Mouse (Mus musculus) small intestine, adult 2 months (tissue): ENCODE results near the gene Nme9. TPM values are rescaled to one million over a fixed set of nuclear protein-coding genes. Genes with fewer than 3 reads are reported as not detected.

Source experiments
- H3K27ac ChIP-seq: fragments of 200-500 bp; 2 replicates; pipeline ENCODE4 v1.5.1; 2012; ENCODE audit warnings: low read depth, low read length, control low read depth, inconsistent platforms; ENCODE audit not compliant: insufficient read depth
- H3K27me3 ChIP-seq: fragments of 200-500 bp; 2 replicates; pipeline ENCODE4 v1.6.1; 2012; ENCODE audit warnings: mild to moderate bottlenecking, moderate library complexity, low read length, inconsistent platforms; ENCODE audit not compliant: control insufficient read depth, insufficient read depth
- H3K36me3 ChIP-seq: fragments of 200-500 bp; 2 replicates; pipeline ENCODE4 v1.6.1; 2012; ENCODE audit warnings: mild to moderate bottlenecking, low read length, control low read depth, inconsistent platforms; ENCODE audit not compliant: control insufficient read depth, insufficient read depth
- H3K4me1 ChIP-seq: fragments of 200-500 bp; 2 replicates; pipeline ENCODE4 v1.6.1; 2012; ENCODE audit warnings: low read length, inconsistent platforms, mixed read lengths; ENCODE audit not compliant: control insufficient read depth, insufficient read depth, insufficient read length
- H3K4me3 ChIP-seq: fragments of 200-500 bp; 2 replicates; pipeline ENCODE4 v1.5.1; 2012; ENCODE audit warnings: low read depth, mild to moderate bottlenecking, control low read depth, inconsistent platforms, low read length, moderate library complexity
- CTCF ChIP-seq: fragments of 200-500 bp; IDR thresholded peaks from 2 replicates; pipeline ENCODE4 v1.5.1; 2012; ENCODE audit warnings: low read depth, mild to moderate bottlenecking, control low read depth, inconsistent platforms, low read length, moderate library complexity, mixed read lengths; ENCODE audit not compliant: insufficient replicate concordance, insufficient read length; ENCODE audit errors: extremely low read depth
- POLR2A ChIP-seq: fragments of 200-500 bp; IDR thresholded peaks from 2 replicates; pipeline ENCODE4 v1.6.1; 2012; ENCODE audit warnings: low read depth, mild to moderate bottlenecking, control low read depth, inconsistent platforms, low read length, moderate library complexity
- WGBS: fragments of 180-500 bp; shearing (Covaris S2); methylation state at CpG from one replicate; pipeline ENCODE4 v1.1.7; 2018; 5-methylcytosine and 5-hydroxymethylcytosine counted together
- polyA plus RNA-seq: library from polyadenylated mRNA; depleted of rRNA; stranded (reverse); fragments of >200 nt; gene quantifications from 2 replicates; pipeline ENCODE4 v1.2.3, GENCODE M21; 2012

Gene Nme9
- polyA plus RNA-seq, 1 experiment: 0.19 TPM

DNA sequence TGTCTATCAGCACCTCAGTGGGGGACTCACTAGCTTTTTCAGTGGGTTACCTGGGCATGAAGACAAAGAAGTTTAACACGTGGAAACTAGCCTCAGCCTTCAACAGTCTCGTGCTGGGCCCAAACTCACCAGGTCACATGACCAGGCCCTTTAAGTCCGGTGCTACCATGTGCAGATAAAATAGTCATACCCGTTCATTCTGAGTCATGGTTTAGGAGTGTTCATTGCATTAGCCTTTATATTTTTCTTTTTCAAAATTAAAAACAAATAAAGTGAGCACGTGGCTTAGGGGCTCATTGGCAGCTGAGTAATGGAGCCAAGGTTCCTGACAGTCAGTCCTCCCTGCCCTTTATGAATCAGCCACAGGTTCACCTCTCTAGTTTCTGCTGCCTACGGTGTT is 20.5 kb upstream of the Nme9 start:
- H3K27ac ChIP-seq: no peak overlapping the region
- no peaks in the 10 kb centered on the region for H3K27me3 ChIP-seq
- H3K36me3 ChIP-seq: no peaks in the 10 kb centered on the region
- 81% methylated on average over 6 of the region's 6 CpGs for WGBS
- TF ChIP-seq POLR2A (no peak), CTCF (no peak)
- H3K4me3 ChIP-seq: no peak overlapping the region
- no peaks in the 10 kb centered on the region for H3K4me1 ChIP-seq

DNA sequence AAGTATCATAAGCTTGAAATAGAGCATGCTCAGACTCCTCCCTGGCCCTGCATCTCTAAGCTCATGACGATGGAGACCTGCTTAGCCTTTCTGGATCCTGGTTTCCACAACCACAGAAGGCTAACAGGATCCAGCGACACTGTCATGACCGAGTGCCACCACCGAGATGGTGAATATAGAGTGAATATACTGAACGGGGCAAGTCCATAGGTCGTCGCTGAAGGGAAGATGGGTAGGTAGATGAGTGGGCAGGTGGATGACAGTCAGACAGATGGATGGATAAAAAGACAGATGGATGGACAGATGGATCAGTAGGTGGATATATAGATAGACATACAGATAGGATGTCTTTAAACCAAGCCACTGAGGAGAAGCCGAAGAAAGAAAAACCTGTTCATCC is 19.9 kb upstream of the Nme9 start:
- 89% methylated on average over 8 of the region's 8 CpGs for WGBS
- Histone ChIP-seq H3K27me3 (no peaks in the 10 kb centered on the region), H3K4me1 (no peaks in the 10 kb centered on the region), H3K4me3 (no peak overlapping the region), H3K27ac (no peak overlapping the region), H3K36me3 (no peaks in the 10 kb centered on the region)
- TF ChIP-seq POLR2A: no peak
- TF ChIP-seq CTCF: no peak

DNA sequence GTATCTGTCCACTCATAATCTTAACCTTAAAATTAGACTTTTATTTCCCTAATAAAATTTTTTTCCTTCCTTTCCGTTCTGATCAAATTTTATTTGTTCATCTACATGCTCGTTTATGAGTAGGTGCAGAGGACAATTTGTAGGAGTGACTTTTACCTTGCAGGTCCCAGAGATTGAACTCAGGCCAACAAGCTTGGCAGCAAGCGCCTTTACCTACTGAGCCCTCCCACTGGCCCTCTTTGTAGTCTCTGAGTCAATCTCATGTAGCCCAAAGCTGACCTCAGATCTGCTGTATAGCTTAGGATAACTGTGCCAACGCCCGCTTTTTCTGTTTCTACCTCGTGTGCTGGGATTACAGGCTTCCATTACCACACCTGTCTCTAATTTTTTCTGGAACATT is 19.3 kb upstream of the Nme9 start:
- no peaks in the 10 kb centered on the region for H3K4me1 ChIP-seq
- no peak for TF ChIP-seq POLR2A
- TF ChIP-seq CTCF: no peak
- H3K4me3 ChIP-seq: no peak overlapping the region
- H3K27me3 ChIP-seq: no peaks in the 10 kb centered on the region
- no peaks in the 10 kb centered on the region for H3K36me3 ChIP-seq
- no peak overlapping the region for H3K27ac ChIP-seq
- WGBS: 41% methylated on average over 6 of the region's 6 CpGs

DNA sequence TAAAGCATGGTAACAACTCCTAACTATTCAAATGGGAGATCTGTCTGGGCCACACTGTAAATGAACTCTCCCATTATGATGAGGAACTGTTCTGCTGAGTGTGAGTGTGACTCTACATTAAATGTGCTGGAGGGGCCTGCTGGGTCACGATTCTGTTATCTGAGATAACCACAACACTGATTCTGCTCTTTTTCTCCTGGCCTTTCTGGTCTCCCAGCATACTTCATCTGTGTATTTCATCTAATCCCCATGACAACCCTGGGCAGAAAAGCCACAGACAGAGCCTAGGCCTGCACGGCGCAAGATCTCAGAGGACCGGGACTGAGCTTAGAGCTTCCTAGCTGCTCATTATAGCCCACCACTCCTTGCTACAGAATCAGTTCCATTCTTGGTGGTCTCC is 18.8 kb upstream of the Nme9 start:
- Histone ChIP-seq H3K36me3 (no peaks in the 10 kb centered on the region), H3K4me3 (no peak overlapping the region), H3K27me3 (no peaks in the 10 kb centered on the region), H3K27ac (no peak overlapping the region), H3K4me1 (no peaks in the 10 kb centered on the region)
- 82% methylated on average over 4 of the region's 4 CpGs for WGBS
- TF ChIP-seq CTCF (no peak), POLR2A (no peak)

DNA sequence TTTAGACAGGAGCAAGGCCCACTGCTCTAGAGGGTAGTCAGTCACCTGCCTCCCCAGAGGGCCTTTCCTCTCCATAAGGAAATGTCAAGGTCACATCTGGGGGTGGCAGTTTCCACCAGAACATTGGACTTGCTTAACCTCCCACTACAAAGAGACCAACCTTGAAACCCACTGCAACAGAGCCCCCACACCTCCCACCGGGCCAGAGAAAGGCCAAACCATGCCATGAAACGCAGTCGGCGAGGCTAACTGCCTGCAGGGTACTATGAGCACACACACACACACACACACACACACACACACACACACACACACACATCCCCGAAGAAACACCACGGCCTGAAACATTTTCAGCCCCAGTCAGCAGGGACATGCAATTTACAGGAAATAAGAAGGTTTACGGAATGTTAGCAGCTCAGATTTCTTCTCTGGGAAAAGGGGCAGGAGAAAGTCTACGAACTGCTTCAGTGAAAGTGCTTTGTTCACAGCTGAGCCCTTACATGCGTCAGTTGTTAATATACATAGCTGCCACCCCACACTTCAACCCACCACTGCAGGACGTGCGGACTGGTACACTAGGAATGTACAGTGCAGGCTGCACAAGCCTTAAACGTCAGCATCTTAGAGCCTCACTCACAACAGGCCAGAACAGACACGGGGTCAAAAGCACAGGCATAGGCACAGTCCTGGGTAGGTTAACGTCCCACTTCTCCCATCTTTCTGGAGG is 16.2 kb upstream of the Nme9 start:
- Histone ChIP-seq H3K36me3 (no peaks in the 10 kb centered on the region), H3K27me3 (no peaks in the 10 kb centered on the region), H3K27ac (no peak overlapping the region), H3K4me3 (peak overlapping the region; percentile 75), H3K4me1 (no peaks in the 10 kb centered on the region; the same call in 1 of the 2 replicates)
- WGBS: 71% methylated on average over 14 of the region's 14 CpGs
- TF ChIP-seq CTCF: no peak
- TF ChIP-seq POLR2A: no peak

DNA sequence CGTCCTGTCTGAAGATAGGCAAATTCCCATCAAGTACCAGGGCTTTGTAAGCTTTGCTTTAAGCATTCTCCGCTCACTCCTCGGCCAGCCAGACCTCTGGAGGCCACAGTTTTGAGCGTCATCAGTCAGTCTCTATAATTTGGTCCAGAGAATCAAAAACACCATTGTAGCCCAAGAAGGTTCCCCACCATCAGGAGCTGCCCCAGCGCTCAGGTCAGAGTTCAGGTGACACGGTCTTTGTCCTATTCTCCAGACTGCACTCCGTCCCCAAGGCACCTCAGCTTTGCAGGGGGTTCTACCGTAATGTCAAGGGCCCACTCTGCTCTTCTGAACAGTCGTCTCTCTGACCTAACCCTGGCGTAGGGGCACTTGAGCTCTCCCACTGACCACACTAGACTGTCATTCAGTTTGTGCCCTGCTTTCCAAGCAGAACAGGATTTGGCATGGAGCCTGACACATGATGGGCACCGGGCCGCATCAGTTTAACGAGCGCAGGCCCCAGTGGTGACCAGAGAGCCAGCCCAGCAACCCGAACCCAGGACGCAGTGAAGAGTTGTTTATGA is 15.6 kb upstream of the Nme9 start:
- WGBS: 46% methylated on average over 16 of the region's 16 CpGs
- H3K27me3 ChIP-seq: no peaks in the 10 kb centered on the region
- H3K36me3 ChIP-seq: no peaks in the 10 kb centered on the region
- H3K4me1 ChIP-seq: no peaks in the 10 kb centered on the region; the same call in 1 of the 2 replicates
- H3K27ac ChIP-seq: no peak overlapping the region
- TF ChIP-seq POLR2A: no peak
- no peak for TF ChIP-seq CTCF
- H3K4me3 ChIP-seq: peak overlapping the region; percentile 75

DNA sequence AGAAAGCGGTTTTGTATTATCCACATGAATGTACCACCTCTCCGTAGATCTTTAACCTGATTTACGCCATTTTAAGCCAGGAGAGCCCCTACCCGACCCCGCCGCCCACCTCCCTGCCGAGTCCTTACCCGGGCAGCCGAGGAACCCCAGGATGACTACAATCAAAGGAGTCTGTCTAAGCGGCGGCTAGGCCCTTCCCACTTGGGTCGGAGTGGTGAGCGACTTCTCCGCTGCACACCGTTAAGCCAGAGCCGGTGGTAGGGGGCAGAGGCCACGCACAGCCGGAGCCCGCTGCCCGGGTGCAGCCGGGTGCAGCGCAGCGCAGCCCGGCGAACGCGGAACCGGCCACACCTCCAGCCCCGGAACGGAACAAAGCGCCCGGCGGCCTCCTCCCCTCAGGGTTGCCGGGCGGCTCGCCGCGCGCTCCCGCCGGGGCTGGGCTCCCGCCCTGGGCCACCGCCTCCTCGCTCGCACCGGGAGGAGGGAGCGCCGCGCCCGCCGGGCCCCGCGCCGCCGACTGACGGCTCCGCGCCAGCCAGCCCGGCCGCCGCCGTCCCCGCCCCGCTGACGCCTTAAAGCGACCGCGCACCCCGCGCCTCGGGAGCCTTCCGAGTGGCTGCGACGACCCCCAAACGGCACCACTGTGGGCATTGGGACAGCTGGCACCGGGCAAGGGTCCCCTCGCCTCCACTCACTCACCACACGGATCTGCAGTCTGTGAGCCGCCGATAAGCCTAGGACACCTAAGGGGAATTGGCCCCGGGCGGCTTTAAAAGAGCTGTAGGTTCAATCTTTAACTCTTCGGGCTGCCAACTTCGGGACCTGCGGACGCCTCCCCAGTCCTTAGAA is 14.9 kb upstream of the Nme9 start:
- Histone ChIP-seq H3K27me3 (no peaks in the 10 kb centered on the region), H3K4me3 (peak overlapping the region; percentile 75), H3K36me3 (no peaks in the 10 kb centered on the region), H3K27ac (peak overlapping the region; percentile 19; the same call in 1 of the 2 replicates), H3K4me1 (no peaks in the 10 kb centered on the region; the same call in 1 of the 2 replicates)
- WGBS: 2% methylated on average over 77 of the region's 86 CpGs
- TF ChIP-seq POLR2A (no peak; the same call in 1 of the 2 replicates), CTCF (no peak)
